Mouse (Mus musculus) C2C12 (cell line): ENCODE results near the gene Pradc1.

Experiments used
- CTCF ChIP-seq: IDR thresholded peaks from one replicate; pipeline ENCODE4 v1.5.1; 2011; ENCODE audit not compliant: control insufficient read depth, insufficient read depth, insufficient read length
- USF1 ChIP-seq: IDR thresholded peaks from one replicate; pipeline ENCODE4 v1.6.1; 2011; ENCODE audit warnings: low read depth, mild to moderate bottlenecking, control low read depth, moderate library complexity

GRCm38 (mm10) chr6:85478416-85478815 lies 26.6 kb upstream of the Pradc1 start:
- TF ChIP-seq CTCF, result no peak
- TF ChIP-seq USF1, result no peak
